In the genomic region with DNA sequence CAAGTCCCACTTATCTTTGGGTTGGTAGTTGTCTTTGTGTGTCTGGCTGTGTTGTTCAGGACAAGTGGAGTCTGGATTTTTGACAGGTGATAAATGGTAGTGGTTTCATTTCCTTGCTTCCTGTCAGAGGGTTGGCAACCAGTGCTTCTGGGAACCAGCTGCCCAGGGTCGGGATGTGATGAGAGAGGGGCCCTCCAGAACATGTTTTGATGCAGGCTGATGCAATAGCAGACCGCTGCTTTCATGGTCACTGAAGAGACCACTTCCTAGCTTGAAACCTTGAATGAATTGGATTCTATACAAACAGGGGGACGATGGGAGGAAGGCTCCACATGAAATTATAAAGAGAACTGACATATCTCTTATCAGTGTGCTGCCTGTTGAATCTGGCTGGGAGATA, we compare ENCODE assay signal across 29 mouse cellular contexts. TPM values are rescaled to one million over a fixed set of nuclear protein-coding genes. Genes with fewer than 3 reads are reported as not detected.
A peak's percentile ranks its signal among the peaks of the same experiment; 100 is the strongest.
DNase-seq lines count a peak whose midpoint lies in the region; ATAC-seq and TF ChIP-seq lines count a peak whose summit lies in the region.
"Had no signal": no experiment of that assay in that cellular context is flagged by ENCODE, and none has a peak within 500 bp of the region (broad histone marks: within the 10 kb centered on the region; RNA-seq: fewer than 3 reads in every experiment).

No protein-coding gene starts in this region.

- peak; percentile 0 for DNase-seq in lung, postnatal 36 days
- DNase-seq in lung, adult 18-20 months: no peak
- no peak for DNase-seq in gastrocnemius, adult 2 months
- no peak for DNase-seq in limb, embryonic 10.5 days (ENCODE audit: low spot score)
- DNase-seq: adrenal gland, postnatal 10 days; cerebellum, adult 9-11 months; gastrocnemius, postnatal 14 days; heart, adult 11 months; kidney, adult 9 months; kidney, postnatal 10 days; layer of hippocampus, postnatal 36 days; liver, postnatal 0 days; lung, postnatal 14 days had no signal

- no peak overlapping the region for H3K4me2 ChIP-seq in hindbrain, embryonic 16.5 days (ENCODE audit: low read length)
- H3K4me2 ChIP-seq: forebrain, embryonic 12.5 days; heart, embryonic 15.5 days; limb, embryonic 13.5 days; liver, embryonic 12.5 days; midbrain, embryonic 11.5 days; neural tube, embryonic 12.5 days had no signal

- H3K4me3 ChIP-seq in hindbrain, embryonic 16.5 days (ENCODE audit: low read length): no peak overlapping the region
- no peak overlapping the region for H3K4me3 ChIP-seq in gastrocnemius, adult 2 months
- H3K4me3 ChIP-seq in limb, embryonic 10.5 days: no peak overlapping the region
- H3K4me3 ChIP-seq: erythroblast, embryonic 14.5 days; forebrain, embryonic 12.5 days; heart, embryonic 10.5 days; heart, embryonic 15.5 days; limb, embryonic 13.5 days; liver, embryonic 12.5 days; myocyte; neural tube, embryonic 12.5 days had no signal

- H3K9me3 ChIP-seq in hindbrain, embryonic 16.5 days (ENCODE audit: control insufficient read depth, low read length): no peaks in the 10 kb centered on the region
- no peaks in the 10 kb centered on the region for H3K9me3 ChIP-seq in limb, embryonic 10.5 days (replicated peaks)
- H3K9me3 ChIP-seq: forebrain, embryonic 12.5 days; heart, embryonic 10.5 days; heart, embryonic 15.5 days; limb, embryonic 13.5 days; liver, embryonic 12.5 days; neural tube, embryonic 12.5 days had no signal

- no peak overlapping the region for H3K9ac ChIP-seq in hindbrain, embryonic 16.5 days (ENCODE audit: low read depth, low read length)
- H3K9ac ChIP-seq: forebrain, embryonic 12.5 days; heart, embryonic 15.5 days; limb, embryonic 13.5 days; liver, embryonic 12.5 days; liver, postnatal 0 days; neural tube, embryonic 12.5 days had no signal

- no peak for TF ChIP-seq CTCF in gastrocnemius, adult 2 months (IDR thresholded peaks at IDR 0.05)

- 52% methylated on average over 3 of the region's 3 CpGs for WGBS in hindbrain, embryonic 16.5 days
- 62% methylated on average over 3 of the region's 3 CpGs for WGBS in limb, embryonic 10.5 days

- H3K27ac ChIP-seq in hindbrain, embryonic 16.5 days (ENCODE audit: low read depth, low read length): no peak overlapping the region
- H3K27ac ChIP-seq in gastrocnemius, adult 2 months: no peak overlapping the region
- no peak overlapping the region for H3K27ac ChIP-seq in limb, embryonic 10.5 days
- H3K27ac ChIP-seq: forebrain, embryonic 12.5 days; heart, embryonic 10.5 days; heart, embryonic 15.5 days; limb, embryonic 13.5 days; liver, embryonic 12.5 days; neural tube, embryonic 12.5 days had no signal

- no peaks in the 10 kb centered on the region for H3K27me3 ChIP-seq in hindbrain, embryonic 16.5 days (replicated peaks; ENCODE audit: control insufficient read depth, insufficient read depth, low read length)
- no peaks in the 10 kb centered on the region for H3K27me3 ChIP-seq in limb, embryonic 10.5 days (ENCODE audit: low read depth, poor library complexity, severe bottlenecking)
- H3K27me3 ChIP-seq: forebrain, embryonic 12.5 days; heart, embryonic 15.5 days; limb, embryonic 13.5 days; liver, embryonic 12.5 days; neural tube, embryonic 12.5 days had no signal

- ATAC-seq in granulocyte monocyte progenitor cell, adult 5-6 weeks (replicated peaks; ENCODE audit: poor library complexity, severe bottlenecking): peak; percentile 35; the same call in 1 of the 2 replicates
- ATAC-seq in hindbrain, embryonic 16.5 days: peak; percentile 68; the same call in 1 of the 2 replicates
- ATAC-seq: intestine, postnatal 0 days; liver, embryonic 12.5 days; liver, postnatal 0 days; midbrain, embryonic 16.5 days; Patski had no signal

- H3K36me3 ChIP-seq in hindbrain, embryonic 16.5 days (ENCODE audit: control insufficient read depth, insufficient read depth, low read length): no peaks in the 10 kb centered on the region
- no peaks in the 10 kb centered on the region for H3K36me3 ChIP-seq in limb, embryonic 10.5 days
- H3K36me3 ChIP-seq: forebrain, embryonic 12.5 days; heart, embryonic 10.5 days; heart, embryonic 15.5 days; limb, embryonic 13.5 days; liver, embryonic 12.5 days; neural tube, embryonic 12.5 days had no signal

- intact Hi-C loops in gastrocnemius, adult 2 months (cut with DNase I): no loop called here

- no peaks in the 10 kb centered on the region for H3K4me1 ChIP-seq in hindbrain, embryonic 16.5 days (ENCODE audit: control insufficient read depth, insufficient read depth, low read depth, low read length)
- no peaks in the 10 kb centered on the region for H3K4me1 ChIP-seq in limb, embryonic 10.5 days
- H3K4me1 ChIP-seq: forebrain, embryonic 12.5 days; heart, embryonic 15.5 days; limb, embryonic 13.5 days; liver, embryonic 12.5 days; neural tube, embryonic 12.5 days had no signal

RNA-seq across cellular contexts. Expression of a gene that starts 35.3 kb away (rescaled TPM):
- not detected in 2 replicates for total RNA-seq in granulocyte monocyte progenitor cell, adult 5-6 weeks (2014; fragmentation: Nextera tagmentation)
- total RNA-seq in granulocyte monocyte progenitor cell, adult 5-6 weeks (2017): not detected in 2 replicates
- 47.5 and 48.9 TPM in 2 replicates for polyA plus RNA-seq in hindbrain, embryonic 16.5 days (2015; fragmentation: Nextera tagmentation; extraction: Ambion mirVana)
- 1 to 10 TPM; 1.1 to 1.4 TPM for total RNA-seq in gastrocnemius, adult 2 months (2021)
- polyA plus RNA-seq in limb, embryonic 10.5 days (2016; fragmentation: Nextera tagmentation; extraction: Ambion mirVana): 13.7 and 35.4 TPM in 2 replicates
- total RNA-seq: CH12.LX; megakaryocyte, adult 5-6 weeks had no signal
- polyA plus RNA-seq: erythroblast, embryonic 14.5 days; Patski had no signal
